Mouse (Mus musculus) thymus, adult 2 months (tissue): ENCODE measurements around the gene Prkcg.

Experiments used
- CTCF ChIP-seq: fragments of 200-500 bp; IDR thresholded peaks from 2 replicates; pipeline ENCODE4 v1.5.1; 2012; ENCODE audit warnings: mild to moderate bottlenecking, control low read depth, low read length, moderate library complexity, borderline replicate concordance; ENCODE audit not compliant: control insufficient read depth, poor library complexity, insufficient read depth; ENCODE audit errors: extremely low read depth
- POLR2A ChIP-seq: fragments of 200-500 bp; IDR thresholded peaks from 2 replicates; pipeline ENCODE4 v1.6.1; 2012; ENCODE audit warnings: mild to moderate bottlenecking, low read length, control low read depth, moderate library complexity; ENCODE audit not compliant: control insufficient read depth, poor library complexity, insufficient read depth; ENCODE audit errors: extremely low read depth

- no peak for TF ChIP-seq POLR2A
- no peak for TF ChIP-seq CTCF
Measured at GRCm38 (mm10) chr7:3265311-3265710, 23.7 kb upstream of the Prkcg start.
